Mouse (Mus musculus) kidney, embryonic 14.5 days (tissue): Measurements from ENCODE around the gene Tmem141. TPM values are rescaled to one million over a fixed set of nuclear protein-coding genes. Genes with fewer than 3 reads are reported as not detected.

Experiments
- ATAC-seq: fragments of 200-750 bp; cut with Nextera tagmentation; 2 replicates; pipeline ENCODE4 v1.8.0; 2017; ENCODE audit warnings: moderate number of reproducible peaks, mild to moderate bottlenecking, moderate TSS enrichment, moderate library complexity; ENCODE audit not compliant: low FRiP score, low TSS enrichment
- H3K27ac ChIP-seq: fragments of 300-500 bp; sonication (generic); 2 replicates; pipeline ENCODE4 v1.5.1; 2014; ENCODE audit warnings: low read depth, mild to moderate bottlenecking, low read length, moderate library complexity, mixed read lengths
- H3K27me3 ChIP-seq: fragments of 300-500 bp; sonication (generic); 2 replicates; pipeline ENCODE4 v1.6.1; 2014; ENCODE audit warnings: mild to moderate bottlenecking, low read length; ENCODE audit not compliant: control insufficient read depth, insufficient read depth
- H3K36me3 ChIP-seq: fragments of 300-500 bp; sonication (generic); 2 replicates; pipeline ENCODE4 v1.6.1; 2014; ENCODE audit warnings: low read length, mixed read lengths; ENCODE audit not compliant: control insufficient read depth, insufficient read depth
- H3K4me1 ChIP-seq: fragments of 300-500 bp; sonication (generic); 2 replicates; pipeline ENCODE4 v1.6.1; 2014; ENCODE audit warnings: low read length, mixed read lengths; ENCODE audit not compliant: control insufficient read depth, insufficient read depth
- H3K4me2 ChIP-seq: fragments of 300-500 bp; sonication (generic); replicated peaks from 2 replicates; pipeline ENCODE4 v1.6.1; 2014; ENCODE audit warnings: low read depth, mild to moderate bottlenecking, low read length
- H3K4me3 ChIP-seq: fragments of 300-500 bp; sonication (generic); 2 replicates; pipeline ENCODE4 v1.5.1; 2014; ENCODE audit warnings: mild to moderate bottlenecking, low read length
- H3K9ac ChIP-seq: fragments of 300-500 bp; sonication (generic); 2 replicates; pipeline ENCODE4 v1.6.1; 2014; ENCODE audit warnings: low read depth, mild to moderate bottlenecking, low read length, moderate library complexity
- H3K9me3 ChIP-seq: fragments of 300-500 bp; sonication (generic); 2 replicates; pipeline ENCODE4 v1.6.1; 2016; ENCODE audit warnings: low read length; ENCODE audit not compliant: control insufficient read depth
- WGBS: fragments of 180-500 bp; shearing (Covaris S2); extraction: QIAGEN DNeasy Blood & Tissue Kit; methylation state at CpG from one replicate; pipeline ENCODE4 v1.1.7; 2014; 5-methylcytosine and 5-hydroxymethylcytosine counted together
- polyA plus RNA-seq: library from polyadenylated mRNA; unstranded; fragments of >200 nt; fragmentation: Nextera tagmentation; extraction: Ambion mirVana; gene quantifications from 2 replicates; pipeline ENCODE4 v1.2.1, GENCODE M21; 2014

Gene Tmem141
- polyA plus RNA-seq, result 24.3 and 35.0 TPM in 2 replicates

GRCm38 (mm10) chr2:25621229-25622200 is at the start of gene Tmem141:
Gene Tmem141 (minus strand): TSS chr2:25622005.
- peak within 1 kb of the TSS; percentile 64 for H3K9ac ChIP-seq
- peaks cover 6% of the 10 kb centered on the region for H3K4me1 ChIP-seq
- H3K4me3 ChIP-seq, result peak within 1 kb of the TSS; percentile 55
- 0 out of 2 replicates have a peak within 1 kb of the TSS, but pooled peaks have one; percentile 9 for H3K27ac ChIP-seq
- ATAC-seq, result peak; percentile 96
- no peaks in the 10 kb centered on the region for H3K36me3 ChIP-seq
- H3K27me3 ChIP-seq, result peaks cover 11% of the 10 kb centered on the region
- WGBS, result 5% methylated on average over 34 of the region's 34 CpGs
- H3K9me3 ChIP-seq, result no peaks in the 10 kb centered on the region
- H3K4me2 ChIP-seq, result peak within 1 kb of the TSS; percentile 84

- Histone ChIP-seq H3K27me3 (no peaks in the 10 kb centered on the region), H3K4me2 (no peak overlapping the region), H3K4me3 (no peak overlapping the region), H3K9me3 (no peaks in the 10 kb centered on the region), H3K36me3 (no peaks in the 10 kb centered on the region), H3K9ac (no peak overlapping the region), H3K4me1 (no peaks in the 10 kb centered on the region), H3K27ac (no peak overlapping the region)
- no peak for ATAC-seq
- WGBS, result 66% methylated on average over 1 of the region's 1 CpGs
These were observed 44.7 kb upstream of the Tmem141 start for GRCm38 (mm10) chr2:25666516-25666915.

GRCm38 (mm10) chr2:25664125-25664524 is 42.3 kb upstream of the Tmem141 start:
- no peak overlapping the region for H3K9ac ChIP-seq
- no peaks in the 10 kb centered on the region for H3K9me3 ChIP-seq
- no peaks in the 10 kb centered on the region for H3K4me1 ChIP-seq
- no peaks in the 10 kb centered on the region for H3K27me3 ChIP-seq
- H3K4me2 ChIP-seq, result no peak overlapping the region
- no peak overlapping the region for H3K27ac ChIP-seq
- H3K4me3 ChIP-seq, result no peak overlapping the region
- 81% methylated on average over 5 of the region's 5 CpGs for WGBS
- no peaks in the 10 kb centered on the region for H3K36me3 ChIP-seq
- ATAC-seq, result no peak

GRCm38 (mm10) chr2:25663511-25663910 is 41.7 kb upstream of the Tmem141 start:
- no peak overlapping the region for H3K4me3 ChIP-seq
- H3K4me1 ChIP-seq, result no peaks in the 10 kb centered on the region
- H3K27me3 ChIP-seq, result no peaks in the 10 kb centered on the region
- ATAC-seq, result no peak
- no peak overlapping the region for H3K4me2 ChIP-seq
- 64% methylated on average over 1 of the region's 1 CpGs for WGBS
- H3K9ac ChIP-seq, result no peak overlapping the region
- H3K36me3 ChIP-seq, result no peaks in the 10 kb centered on the region
- no peaks in the 10 kb centered on the region for H3K9me3 ChIP-seq
- H3K27ac ChIP-seq, result no peak overlapping the region

GRCm38 (mm10) chr2:25661245-25661970 is 39.6 kb upstream of the Tmem141 start:
- H3K4me3 ChIP-seq, result no peak overlapping the region
- H3K4me1 ChIP-seq, result no peaks in the 10 kb centered on the region
- 83% methylated on average over 6 of the region's 6 CpGs for WGBS
- no peaks in the 10 kb centered on the region for H3K9me3 ChIP-seq
- H3K9ac ChIP-seq, result no peak overlapping the region
- no peak for ATAC-seq
- H3K4me2 ChIP-seq, result no peak overlapping the region
- H3K27me3 ChIP-seq, result no peaks in the 10 kb centered on the region
- no peaks in the 10 kb centered on the region for H3K36me3 ChIP-seq
- H3K27ac ChIP-seq, result no peak overlapping the region

GRCm38 (mm10) chr2:25660279-25660678 is 38.5 kb upstream of the Tmem141 start:
- no peak overlapping the region for H3K27ac ChIP-seq
- no peak overlapping the region for H3K4me2 ChIP-seq
- 76% methylated on average over 8 of the region's 8 CpGs for WGBS
- no peaks in the 10 kb centered on the region for H3K36me3 ChIP-seq
- no peaks in the 10 kb centered on the region for H3K4me1 ChIP-seq
- H3K27me3 ChIP-seq, result no peaks in the 10 kb centered on the region
- no peak for ATAC-seq
- H3K4me3 ChIP-seq, result no peak overlapping the region
- no peak overlapping the region for H3K9ac ChIP-seq
- no peaks in the 10 kb centered on the region for H3K9me3 ChIP-seq

GRCm38 (mm10) chr2:25657652-25658051 is 35.8 kb upstream of the Tmem141 start, which contains the start of gene Lcn5:
Gene Lcn5 (plus strand): TSS chr2:25657952.
- no peak within 1 kb of the TSS for H3K27ac ChIP-seq
- ATAC-seq, result no peak
- no peak within 1 kb of the TSS for H3K9ac ChIP-seq
- H3K36me3 ChIP-seq, result no peaks in the 10 kb centered on the region
- no peaks in the 10 kb centered on the region for H3K9me3 ChIP-seq
- H3K4me2 ChIP-seq, result no peak within 1 kb of the TSS
- H3K4me3 ChIP-seq, result no peak within 1 kb of the TSS
- no peaks in the 10 kb centered on the region for H3K4me1 ChIP-seq
- H3K27me3 ChIP-seq, result no peaks in the 10 kb centered on the region

- no peak overlapping the region for H3K27ac ChIP-seq
- ATAC-seq, result no peak
- no peak overlapping the region for H3K4me2 ChIP-seq
- no peak overlapping the region for H3K9ac ChIP-seq
- no peaks in the 10 kb centered on the region for H3K4me1 ChIP-seq
- H3K9me3 ChIP-seq, result no peaks in the 10 kb centered on the region
- H3K36me3 ChIP-seq, result no peaks in the 10 kb centered on the region
- 78% methylated on average over 4 of the region's 4 CpGs for WGBS
- H3K4me3 ChIP-seq, result no peak overlapping the region
- no peaks in the 10 kb centered on the region for H3K27me3 ChIP-seq
These were observed 35.4 kb upstream of the Tmem141 start for GRCm38 (mm10) chr2:25657246-25657645.

GRCm38 (mm10) chr2:25656691-25657090 is 34.9 kb upstream of the Tmem141 start:
- Histone ChIP-seq H3K27me3 (no peaks in the 10 kb centered on the region), H3K27ac (no peak overlapping the region), H3K4me1 (no peaks in the 10 kb centered on the region), H3K9me3 (no peaks in the 10 kb centered on the region), H3K4me3 (no peak overlapping the region), H3K4me2 (no peak overlapping the region), H3K9ac (no peak overlapping the region), H3K36me3 (no peaks in the 10 kb centered on the region)
- no peak for ATAC-seq
- WGBS, result 88% methylated on average over 4 of the region's 4 CpGs
